Mouse (Mus musculus): ENCODE measurements at regions not wholly inside any gene's neighbourhood (a gene's known extent, or its start where the extent isn't known, plus 50 kb on each side); places are given as distances from the start of the nearest gene placed in this dataset.
A peak's percentile ranks its signal among the peaks of the same experiment; 100 is the strongest.

DNA sequence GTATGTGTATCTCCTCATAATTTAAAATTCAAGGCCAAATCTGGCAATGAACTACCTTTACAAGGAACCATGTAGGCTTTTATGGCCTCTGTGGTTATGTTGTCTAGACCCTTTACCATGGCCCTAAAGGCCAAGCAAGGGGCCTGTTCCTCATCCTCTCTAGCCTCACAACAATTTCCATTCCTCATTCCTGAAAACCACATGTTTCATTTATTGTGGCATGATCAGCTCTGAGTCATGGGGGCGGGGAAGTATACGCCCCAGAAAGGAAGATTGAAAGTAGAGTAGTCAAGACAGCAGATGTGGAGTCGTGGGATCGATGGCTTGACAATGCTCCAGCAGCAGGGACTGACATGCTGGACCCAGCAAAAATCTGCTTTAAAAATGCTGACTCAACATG, 326.8 kb upstream of the Rnf219 start:
- no peak for TF ChIP-seq CTCF (IDR thresholded peaks at IDR 0.05; ENCODE audit: low read depth)

DNA sequence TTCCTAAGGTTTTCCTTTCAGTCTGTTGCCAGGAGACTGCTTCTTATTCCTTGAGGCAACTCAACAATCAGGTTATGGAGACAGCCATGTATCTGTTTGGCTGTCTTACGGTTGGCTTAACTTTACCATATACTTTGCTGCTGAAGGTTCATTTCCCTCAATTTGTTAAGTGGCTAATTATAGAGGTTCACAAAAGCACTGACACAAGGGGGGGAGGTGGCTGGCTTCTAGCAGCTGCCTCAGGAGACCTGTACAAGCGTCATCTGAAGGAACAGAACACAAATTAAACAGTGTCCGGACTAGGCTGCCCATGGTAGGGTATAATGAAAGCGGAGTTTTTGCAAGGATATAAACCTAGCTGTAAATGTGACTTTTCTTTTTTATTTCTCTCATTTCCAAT, 305.0 kb upstream of the Rnf219 start:
- no peak for TF ChIP-seq CTCF (IDR thresholded peaks at IDR 0.05; ENCODE audit: low read depth)
- Histone ChIP-seq H3K27ac (ENCODE audit: low read depth) (no peak overlapping the region), H3K4me1 (ENCODE audit: insufficient read depth) (no peaks in the 10 kb centered on the region), H3K4me3 (ENCODE audit: low read depth, low read length) (no peak overlapping the region), H3K27me3 (ENCODE audit: insufficient read depth, low read length) (no peaks in the 10 kb centered on the region), H3K9ac (no peak overlapping the region), H3K4me2 (no peak overlapping the region), H3K36me3 (ENCODE audit: insufficient read depth) (no peaks in the 10 kb centered on the region), H3K9me3 (ENCODE audit: low read depth, low read length) (no peaks in the 10 kb centered on the region)
- DNase-seq = no peak
- WGBS = 78% methylated on average over 4 of the region's 4 CpGs
- ATAC-seq (ENCODE audit: insufficient read depth) = no peak

More for the DNA sequence above, 326.8 kb upstream of the Rnf219 start:
- no peak overlapping the region for H3K27ac ChIP-seq (ENCODE audit: low read depth)
- no peaks in the 10 kb centered on the region for H3K9me3 ChIP-seq (ENCODE audit: low read depth, low read length)
- 82% methylated on average over 4 of the region's 4 CpGs for WGBS
- H3K27me3 ChIP-seq (ENCODE audit: insufficient read depth, low read length) = no peaks in the 10 kb centered on the region
- DNase-seq (no peak), ATAC-seq (ENCODE audit: insufficient read depth) (no peak)
- no peak overlapping the region for H3K4me2 ChIP-seq
- H3K4me3 ChIP-seq (ENCODE audit: low read depth, low read length) = no peak overlapping the region
- no peaks in the 10 kb centered on the region for H3K4me1 ChIP-seq (ENCODE audit: insufficient read depth)
- H3K36me3 ChIP-seq (ENCODE audit: insufficient read depth) = no peaks in the 10 kb centered on the region
- no peak overlapping the region for H3K9ac ChIP-seq

DNA sequence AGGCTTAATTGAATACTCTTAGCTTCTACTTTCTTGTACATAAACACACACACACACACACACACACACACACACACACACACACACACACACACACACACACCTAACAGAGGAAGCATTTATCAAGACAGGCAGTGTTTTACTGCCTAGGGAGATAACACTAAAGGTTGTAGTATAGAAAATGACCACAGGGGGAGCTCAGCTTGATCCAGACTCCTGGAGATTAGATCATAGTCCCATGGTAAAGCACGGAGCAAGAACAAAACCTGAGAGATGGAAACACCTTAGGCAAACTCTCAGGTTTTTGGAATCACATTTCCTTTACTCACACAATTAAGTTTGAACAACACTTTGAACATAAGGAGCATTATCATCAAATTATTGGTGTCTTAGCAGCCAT, 302.5 kb upstream of the Rnf219 start:
- Histone ChIP-seq H3K9me3 (ENCODE audit: low read depth, low read length) (no peaks in the 10 kb centered on the region), H3K36me3 (ENCODE audit: insufficient read depth) (no peaks in the 10 kb centered on the region), H3K4me1 (ENCODE audit: insufficient read depth) (no peaks in the 10 kb centered on the region), H3K27me3 (ENCODE audit: insufficient read depth, low read length) (no peaks in the 10 kb centered on the region), H3K27ac (ENCODE audit: low read depth) (no peak overlapping the region), H3K9ac (no peak overlapping the region), H3K4me2 (no peak overlapping the region), H3K4me3 (ENCODE audit: low read depth, low read length) (no peak overlapping the region)
- 60% methylated on average over 1 of the region's 1 CpGs for WGBS
- peak; percentile 48 for TF ChIP-seq CTCF (IDR thresholded peaks at IDR 0.05; ENCODE audit: low read depth)
- ATAC-seq (ENCODE audit: insufficient read depth) = no peak
- DNase-seq = peak; percentile 48

DNA sequence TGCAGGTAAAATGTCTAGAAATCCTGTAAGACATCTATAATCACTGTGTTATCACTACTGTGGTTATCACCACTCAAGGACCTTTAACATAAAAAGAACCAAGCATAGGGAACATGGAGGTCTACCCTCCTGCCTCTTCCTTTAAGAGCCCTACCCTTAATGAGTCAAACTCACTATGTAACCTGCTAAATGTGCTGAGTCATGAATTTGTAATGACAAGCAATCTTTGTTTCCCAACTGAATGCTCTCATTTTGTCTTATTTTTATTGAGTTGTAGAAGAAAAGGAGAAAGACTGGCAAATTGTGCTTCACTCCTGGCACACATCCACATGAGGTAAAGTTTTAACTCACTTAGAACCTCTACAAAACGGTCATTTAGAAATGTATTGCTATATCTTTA, 301.8 kb upstream of the Rnf219 start:
- Histone ChIP-seq H3K27ac (ENCODE audit: low read depth) (no peak overlapping the region), H3K9ac (no peak overlapping the region), H3K9me3 (ENCODE audit: low read depth, low read length) (no peaks in the 10 kb centered on the region), H3K4me2 (no peak overlapping the region), H3K4me3 (ENCODE audit: low read depth, low read length) (no peak overlapping the region), H3K27me3 (ENCODE audit: insufficient read depth, low read length) (no peaks in the 10 kb centered on the region), H3K4me1 (ENCODE audit: insufficient read depth) (no peaks in the 10 kb centered on the region), H3K36me3 (ENCODE audit: insufficient read depth) (no peaks in the 10 kb centered on the region)
- no peak for ATAC-seq (ENCODE audit: insufficient read depth)
- DNase-seq = no peak
- TF ChIP-seq CTCF (IDR thresholded peaks at IDR 0.05; ENCODE audit: low read depth) = no peak
- 78% methylated on average over 1 of the region's 1 CpGs for WGBS

DNA sequence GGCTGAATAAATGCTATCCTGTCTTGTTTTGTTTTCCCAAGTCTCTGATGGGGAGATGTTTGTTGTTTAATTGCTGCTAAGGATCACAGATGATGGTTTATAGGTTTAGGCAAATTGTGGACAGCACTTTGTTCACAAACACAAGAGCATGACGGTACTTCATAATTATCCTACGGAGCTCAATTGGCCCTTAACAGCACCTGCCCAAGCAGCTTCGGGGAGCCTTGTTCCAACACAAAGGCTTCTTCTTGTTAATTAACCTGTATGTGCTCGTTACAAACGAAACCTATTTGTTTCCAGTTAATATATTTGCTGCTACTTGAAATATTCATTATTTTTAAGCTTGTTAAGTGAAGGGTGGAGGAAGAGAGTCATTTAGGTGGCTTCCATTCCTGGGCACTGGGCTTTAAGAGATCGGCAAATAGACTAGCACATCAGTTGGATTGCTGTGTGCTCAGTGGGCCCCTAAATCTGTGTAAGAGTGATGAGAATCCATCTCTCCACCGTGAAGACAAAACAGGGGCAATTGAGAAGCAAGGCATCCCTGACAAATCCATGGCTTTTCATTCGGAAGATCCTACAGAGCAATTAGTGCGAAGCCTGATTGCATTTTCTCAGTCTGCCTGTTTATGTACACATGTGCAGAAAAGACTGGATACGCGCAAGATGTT, 299.6 kb upstream of the Rnf219 start:
- no peak overlapping the region for H3K27ac ChIP-seq (ENCODE audit: low read depth)
- no peak overlapping the region for H3K9ac ChIP-seq
- H3K4me1 ChIP-seq (ENCODE audit: insufficient read depth) = no peaks in the 10 kb centered on the region
- H3K4me3 ChIP-seq (ENCODE audit: low read depth, low read length) = no peak overlapping the region
- 85% methylated on average over 11 of the region's 11 CpGs for whole genome bisulfite sequencing
- H3K9me3 ChIP-seq (ENCODE audit: low read depth, low read length) = no peaks in the 10 kb centered on the region
- H3K36me3 ChIP-seq (ENCODE audit: insufficient read depth) = no peaks in the 10 kb centered on the region
- H3K27me3 ChIP-seq (ENCODE audit: insufficient read depth, low read length) = no peaks in the 10 kb centered on the region
- no peak overlapping the region for H3K4me2 ChIP-seq
- DNase-seq (no peak), ATAC-seq (ENCODE audit: insufficient read depth) (no peak)
- no peak for TF ChIP-seq CTCF (IDR thresholded peaks at IDR 0.05; ENCODE audit: low read depth)

DNA sequence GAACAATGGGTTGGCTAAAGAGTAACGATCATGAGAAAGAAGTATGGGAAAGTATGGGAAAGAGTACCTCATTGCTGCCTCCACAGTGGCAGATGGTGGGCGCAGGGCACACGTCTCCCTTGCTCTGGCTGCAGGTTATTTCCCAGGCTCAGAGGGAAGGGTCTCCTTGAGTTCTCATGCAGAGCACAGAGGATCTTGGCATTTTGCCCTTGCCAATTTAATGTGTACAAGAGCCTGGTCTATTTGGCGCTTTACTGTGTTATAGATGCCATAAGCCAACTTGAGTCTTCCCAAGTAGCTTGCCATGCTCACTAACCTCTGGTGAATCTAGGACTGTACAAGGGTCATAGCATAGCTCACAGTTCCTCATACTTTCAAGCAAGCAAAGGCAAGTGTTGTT, 296.7 kb upstream of the Rnf219 start:
- Histone ChIP-seq H3K4me1 (ENCODE audit: insufficient read depth) (no peaks in the 10 kb centered on the region), H3K9me3 (ENCODE audit: low read depth, low read length) (no peaks in the 10 kb centered on the region), H3K4me3 (ENCODE audit: low read depth, low read length) (no peak overlapping the region), H3K27me3 (ENCODE audit: insufficient read depth, low read length) (no peaks in the 10 kb centered on the region), H3K9ac (no peak overlapping the region), H3K36me3 (ENCODE audit: insufficient read depth) (no peaks in the 10 kb centered on the region), H3K4me2 (no peak overlapping the region), H3K27ac (ENCODE audit: low read depth) (no peak overlapping the region)
- no peak for ATAC-seq (ENCODE audit: insufficient read depth)
- TF ChIP-seq CTCF (IDR thresholded peaks at IDR 0.05; ENCODE audit: low read depth) = no peak
- WGBS = 83% methylated on average over 4 of the region's 4 CpGs
- no peak for DNase-seq

DNA sequence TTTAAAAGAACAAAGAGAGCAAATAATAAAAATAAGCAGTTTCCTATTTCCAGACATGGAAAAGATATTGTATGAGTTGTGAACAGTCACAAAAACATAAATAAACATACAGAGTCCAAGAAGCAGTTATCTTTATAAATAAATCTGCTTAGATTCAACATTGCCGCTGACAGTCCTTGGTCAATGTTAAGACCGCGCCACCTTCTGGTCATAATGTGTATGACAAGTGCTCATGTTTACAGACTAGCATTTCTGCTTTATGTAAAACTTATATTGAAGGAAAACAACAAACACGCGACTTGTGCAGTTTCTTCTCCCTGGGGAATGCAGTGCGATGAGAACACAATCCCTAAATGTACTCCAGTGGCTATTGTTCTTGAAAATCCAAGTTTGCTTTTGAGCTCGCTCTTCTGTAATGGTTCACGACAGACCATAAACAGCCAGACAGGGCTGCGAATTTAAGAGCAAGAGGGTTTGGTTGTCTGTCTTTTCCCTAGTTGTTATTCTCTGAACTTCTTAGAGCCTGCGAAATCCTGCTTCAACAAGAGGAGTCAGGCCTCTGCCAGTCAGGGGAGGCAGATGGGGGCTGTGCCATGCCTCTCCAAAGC, 291.6 kb upstream of the Rnf219 start:
- H3K4me1 ChIP-seq (ENCODE audit: insufficient read depth) = no peaks in the 10 kb centered on the region
- TF ChIP-seq CTCF (IDR thresholded peaks at IDR 0.05; ENCODE audit: low read depth) = peak; percentile 87
- 30% methylated on average over 10 of the region's 10 CpGs for WGBS
- no peak overlapping the region for H3K4me2 ChIP-seq
- peak; percentile 75; the same call in 1 of the 2 replicates for ATAC-seq (ENCODE audit: insufficient read depth)
- H3K9ac ChIP-seq = no peak overlapping the region
- H3K4me3 ChIP-seq (ENCODE audit: low read depth, low read length) = no peak overlapping the region
- H3K36me3 ChIP-seq (ENCODE audit: insufficient read depth) = no peaks in the 10 kb centered on the region
- H3K27me3 ChIP-seq (ENCODE audit: insufficient read depth, low read length) = no peaks in the 10 kb centered on the region
- no peaks in the 10 kb centered on the region for H3K9me3 ChIP-seq (ENCODE audit: low read depth, low read length)
- H3K27ac ChIP-seq (ENCODE audit: low read depth) = no peak overlapping the region
- DNase-seq = peak; percentile 96
